Mouse (Mus musculus) liver, embryonic 14.5 days (tissue): ENCODE results near the gene Ccdc63. TPM values are rescaled to one million over a fixed set of nuclear protein-coding genes. Genes with fewer than 3 reads are reported as not detected.

ENCODE experiments used
- ATAC-seq: fragments of 200-750 bp; cut with Nextera tagmentation; 2 replicates; pipeline ENCODE4 v1.8.0; 2017; ENCODE audit warnings: moderate number of reproducible peaks, mild to moderate bottlenecking, moderate library complexity; ENCODE audit not compliant: insufficient read depth
- DNase-seq, 3 experiments: peaks; one replicate each; pipeline ENCODE4 v3.0.0-alpha.2; 2012 to 2013; ENCODE audit warnings: low read depth in 3 of 3, low spot score in 3 of 3
- H3K27ac ChIP-seq: fragments of 300-500 bp; sonication (generic); 2 replicates; pipeline ENCODE4 v1.5.1; 2014; ENCODE audit warnings: moderate library complexity, mild to moderate bottlenecking, control low read depth, inconsistent platforms
- H3K27me3 ChIP-seq: fragments of 300-500 bp; sonication (generic); 2 replicates; pipeline ENCODE4 v1.6.1; 2014; ENCODE audit warnings: mild to moderate bottlenecking, low read length, moderate library complexity; ENCODE audit not compliant: control insufficient read depth, insufficient read depth
- H3K36me3 ChIP-seq: fragments of 300-500 bp; sonication (generic); replicated peaks from 2 replicates; pipeline ENCODE4 v1.6.1; 2014; ENCODE audit warnings: low read depth; ENCODE audit not compliant: control insufficient read depth, insufficient read depth
- H3K4me1 ChIP-seq, 2 experiments: fragments of 200-500 bp in 1 of 2; fragments of 300-500 bp in 1 of 2; sonication (generic) in 1 of 2; replicated peaks; 2 replicates each; pipeline ENCODE4 v1.6.1; 2012 to 2014; ENCODE audit warnings: antibody characterized with exemption in 1 of 2, inconsistent platforms in 1 of 2, low read length in 1 of 2; ENCODE audit not compliant: control insufficient read depth in 2 of 2, insufficient read depth in 2 of 2
- H3K4me2 ChIP-seq: fragments of 300-500 bp; sonication (generic); 2 replicates; pipeline ENCODE4 v1.6.1; 2014; ENCODE audit warnings: low read depth, mild to moderate bottlenecking, control low read depth, moderate library complexity
- H3K4me3 ChIP-seq, 2 experiments: fragments of 200-500 bp in 1 of 2; fragments of 300-500 bp in 1 of 2; sonication (generic) in 1 of 2; 2 replicates each; pipeline ENCODE4 v1.5.1; 2012 to 2014; ENCODE audit warnings: low read depth in 2 of 2, low read length in 2 of 2, mild to moderate bottlenecking in 2 of 2, control low read depth in 1 of 2, inconsistent platforms in 1 of 2, moderate library complexity in 1 of 2; ENCODE audit not compliant: insufficient read depth in 1 of 2
- H3K9ac ChIP-seq: fragments of 300-500 bp; sonication (generic); replicated peaks from 2 replicates; pipeline ENCODE4 v1.6.1; 2014; ENCODE audit warnings: mild to moderate bottlenecking, control low read depth, moderate library complexity
- H3K9me3 ChIP-seq: fragments of 300-500 bp; sonication (generic); 2 replicates; pipeline ENCODE4 v1.6.1; 2016; ENCODE audit warnings: low read length, mixed read lengths; ENCODE audit not compliant: control insufficient read depth
- CTCF ChIP-seq: IDR thresholded peaks from 2 replicates; pipeline ENCODE4 v1.5.1; 2016; ENCODE audit warnings: antibody characterized with exemption, low read depth, control low read depth
- EP300 ChIP-seq: IDR thresholded peaks from 2 replicates; pipeline ENCODE4 v1.6.1; 2016; ENCODE audit warnings: antibody characterized with exemption, low read depth
- WGBS: fragments of 180-500 bp; shearing (Covaris S2); extraction: QIAGEN DNeasy Blood & Tissue Kit; methylation state at CpG from one replicate; pipeline ENCODE4 v1.1.7; 2014; ENCODE audit not compliant: insufficient replicate concordance; 5-methylcytosine and 5-hydroxymethylcytosine counted together
- polyA plus RNA-seq, 2 experiments: library from polyadenylated mRNA; depleted of rRNA in 1 of 2; stranded (reverse) in 1 of 2; unstranded in 1 of 2; fragments of >200 nt; fragmentation: Nextera tagmentation in 1 of 2; extraction: Ambion mirVana in 1 of 2; gene quantifications; 2 replicates each; pipeline versions ENCODE4 v1.2.1 to v1.2.3; 2012 to 2014

Gene Ccdc63
- polyA plus RNA-seq, 2 experiments, result 0.13 TPM; not detected in 1

DNA sequence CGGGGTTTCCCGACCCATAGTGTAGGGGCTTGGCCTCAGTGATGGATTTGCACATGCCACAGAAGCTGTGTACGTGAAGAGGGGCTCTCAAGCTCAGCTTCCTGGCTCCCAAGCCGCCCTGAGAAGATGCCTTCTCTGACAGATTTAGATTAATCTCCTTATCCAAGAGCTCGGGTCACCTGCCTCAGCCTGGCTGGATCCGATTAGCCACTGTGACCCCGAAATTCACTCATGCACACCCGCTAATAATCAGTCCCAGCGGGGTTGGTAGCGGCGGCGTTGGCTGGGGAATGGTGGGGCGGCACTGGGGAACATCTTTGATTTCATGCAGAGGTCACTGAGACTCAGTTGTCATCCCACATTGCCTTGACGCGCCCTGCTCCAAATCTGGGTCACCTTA is 1.8 kb downstream of the Ccdc63 start:
- H3K27ac ChIP-seq, result no peak overlapping the region
- H3K4me3 ChIP-seq, result no peak overlapping the region
- TF ChIP-seq EP300, result no peak
- no peak for TF ChIP-seq CTCF
- no peaks in the 10 kb centered on the region for H3K27me3 ChIP-seq
- H3K4me1 ChIP-seq, result peaks cover 12 to 20% of the 10 kb centered on the region in 2 experiments
- H3K36me3 ChIP-seq, result no peaks in the 10 kb centered on the region
- no peak for ATAC-seq
- H3K4me2 ChIP-seq, result no peak overlapping the region
- WGBS, result 73% methylated on average over 15 of the region's 15 CpGs
- no peaks in the 10 kb centered on the region for H3K9me3 ChIP-seq
- no peak overlapping the region for H3K9ac ChIP-seq
- no peak for DNase-seq

DNA sequence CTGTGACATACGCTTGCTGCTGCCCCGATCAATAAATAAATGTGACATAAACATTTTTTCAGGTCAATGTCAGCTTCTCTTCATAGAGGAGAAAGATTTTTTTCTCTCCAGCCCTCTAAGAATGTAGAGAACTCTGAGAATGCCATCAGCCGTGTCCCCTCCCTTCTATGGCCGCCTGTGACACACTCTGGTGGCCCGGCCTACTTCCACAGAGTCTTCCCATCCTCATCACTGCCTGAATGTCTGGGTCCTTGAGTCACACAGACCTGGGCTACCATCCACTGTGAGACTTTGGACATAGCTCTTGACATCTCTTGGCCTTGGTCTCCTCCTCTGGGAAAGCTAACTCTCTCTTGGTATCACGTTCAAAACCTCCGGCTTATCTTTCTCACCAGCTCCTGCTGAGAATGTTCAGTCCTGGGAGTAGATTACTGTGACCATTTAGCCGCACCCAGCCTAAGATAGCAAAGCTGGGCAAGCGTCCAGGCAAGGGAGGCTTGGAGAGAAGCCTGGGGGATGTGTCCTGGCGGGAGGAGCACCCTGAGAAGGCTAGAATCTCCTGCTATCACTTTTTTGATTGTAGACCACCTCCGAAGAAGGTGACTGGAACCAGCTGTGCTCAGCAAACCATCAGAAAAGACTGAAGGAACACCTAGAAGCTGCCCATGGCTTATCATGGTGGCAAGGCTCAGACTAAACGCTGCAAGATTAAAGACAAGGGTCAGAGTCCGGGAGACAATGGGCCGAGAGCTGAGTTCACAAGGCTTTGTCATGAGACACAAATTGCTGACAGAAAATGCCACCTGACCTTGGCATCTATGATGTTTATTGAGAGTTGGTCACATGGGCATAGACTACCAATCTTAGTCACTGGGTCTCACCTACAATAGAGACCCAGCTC is 3.9 kb downstream of the Ccdc63 start:
- H3K4me2 ChIP-seq, result peak overlapping the region; percentile 38
- H3K4me1 ChIP-seq, result peaks cover 16 to 33% of the 10 kb centered on the region in 2 experiments
- H3K27me3 ChIP-seq, result no peaks in the 10 kb centered on the region
- no peaks in the 10 kb centered on the region for H3K36me3 ChIP-seq
- WGBS, result 31% methylated on average over 14 of the region's 14 CpGs
- no peak for TF ChIP-seq CTCF
- TF ChIP-seq EP300, result peak; percentile 51
- peak; percentile 58 for ATAC-seq
- H3K4me3 ChIP-seq, result no peak overlapping the region
- no peaks in the 10 kb centered on the region for H3K9me3 ChIP-seq
- DNase-seq, result no peak
- no peak overlapping the region for H3K27ac ChIP-seq
- no peak overlapping the region for H3K9ac ChIP-seq

DNA sequence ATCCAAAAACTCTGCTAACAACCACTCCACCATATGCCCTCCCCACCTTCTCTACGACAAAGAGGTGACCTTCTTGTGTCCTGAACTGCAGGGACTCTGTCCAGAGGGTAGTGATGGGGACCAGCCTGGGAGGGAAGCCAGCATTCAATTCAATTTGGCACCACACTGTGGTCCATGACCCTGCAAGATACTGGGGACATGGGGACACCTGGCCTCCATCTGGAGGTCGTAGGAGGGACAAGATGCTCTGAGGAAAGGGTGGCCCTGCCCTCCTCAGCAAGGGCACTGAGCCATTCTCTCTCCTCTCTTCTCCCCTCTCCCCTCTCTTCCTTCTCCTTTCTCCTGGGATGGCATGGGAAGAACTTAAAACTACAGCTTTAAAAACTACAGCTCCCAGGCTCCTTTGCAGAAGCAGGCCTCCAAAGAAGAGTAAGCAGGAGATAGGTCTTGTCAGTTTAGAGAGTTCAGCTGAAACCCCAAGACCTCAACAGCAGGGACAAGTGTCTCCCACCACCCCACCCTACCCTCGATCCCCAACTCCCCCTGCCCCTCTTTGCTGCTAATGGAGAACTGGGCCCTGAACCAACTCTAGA is 5.2 kb downstream of the Ccdc63 start:
- WGBS, result 69% methylated on average over 3 of the region's 3 CpGs

DNA sequence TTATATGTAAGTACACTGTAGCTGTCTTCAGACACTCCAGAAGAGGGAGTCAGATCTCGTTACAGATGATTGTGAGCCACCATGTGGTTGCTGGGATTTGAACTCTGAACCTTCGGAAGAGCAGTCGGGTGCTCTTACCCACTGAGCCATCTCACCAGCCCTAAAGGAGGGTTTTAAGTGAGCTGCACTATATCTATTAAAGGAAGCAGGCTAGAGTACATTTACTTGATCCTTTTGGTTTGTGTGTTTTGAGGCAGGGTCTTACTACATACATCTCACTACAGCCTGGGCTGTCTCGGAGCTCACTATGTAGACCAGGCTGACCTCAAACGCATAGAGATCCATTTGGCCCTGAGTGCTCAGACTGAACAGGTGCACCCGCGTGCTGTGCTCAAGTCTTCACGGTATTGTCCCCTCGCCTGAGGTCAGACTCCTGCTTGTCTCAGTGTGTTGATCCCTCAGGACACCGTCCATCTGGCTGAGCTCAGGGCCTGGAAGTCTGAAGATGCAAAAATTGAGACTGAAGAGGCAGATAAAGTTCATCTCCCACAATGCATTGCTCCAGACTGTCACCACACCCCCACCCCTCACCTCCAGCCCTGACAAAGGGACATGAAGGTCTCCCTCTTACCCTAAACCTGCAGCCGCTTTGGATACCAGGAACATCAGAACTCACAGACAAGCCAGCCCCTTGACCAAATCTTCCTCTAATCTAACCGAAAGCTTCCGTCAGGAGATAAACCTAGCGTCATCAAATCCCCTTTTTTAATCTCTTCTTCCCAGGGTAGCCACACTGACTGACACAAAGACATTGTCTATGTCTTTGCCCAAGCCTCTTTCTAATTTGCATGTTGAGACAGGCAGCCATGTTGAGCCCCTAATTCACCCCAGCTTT is 6.0 kb downstream of the Ccdc63 start:
- Histone ChIP-seq H3K4me2 (no peak overlapping the region), H3K27me3 (no peaks in the 10 kb centered on the region), H3K27ac (no peak overlapping the region), H3K9ac (no peak overlapping the region), H3K9me3 (no peaks in the 10 kb centered on the region), H3K4me3 (no peak overlapping the region), H3K4me1 (peaks cover 16 to 37% of the 10 kb centered on the region in 2 experiments), H3K36me3 (no peaks in the 10 kb centered on the region)
- 73% methylated on average over 14 of the region's 14 CpGs for WGBS
- TF ChIP-seq EP300 (no peak), CTCF (no peak)
- DNase-seq, result no peak
- no peak for ATAC-seq

More for the DNA sequence above, 5.2 kb downstream of the Ccdc63 start:
- no peaks in the 10 kb centered on the region for H3K36me3 ChIP-seq
- H3K27me3 ChIP-seq, result no peaks in the 10 kb centered on the region
- no peak for TF ChIP-seq EP300
- H3K9ac ChIP-seq, result no peak overlapping the region
- no peak overlapping the region for H3K4me3 ChIP-seq
- DNase-seq (no peak), ATAC-seq (no peak)
- peaks cover 16 to 37% of the 10 kb centered on the region in 2 experiments for H3K4me1 ChIP-seq
- no peaks in the 10 kb centered on the region for H3K9me3 ChIP-seq
- no peak overlapping the region for H3K4me2 ChIP-seq
- no peak overlapping the region for H3K27ac ChIP-seq

DNA sequence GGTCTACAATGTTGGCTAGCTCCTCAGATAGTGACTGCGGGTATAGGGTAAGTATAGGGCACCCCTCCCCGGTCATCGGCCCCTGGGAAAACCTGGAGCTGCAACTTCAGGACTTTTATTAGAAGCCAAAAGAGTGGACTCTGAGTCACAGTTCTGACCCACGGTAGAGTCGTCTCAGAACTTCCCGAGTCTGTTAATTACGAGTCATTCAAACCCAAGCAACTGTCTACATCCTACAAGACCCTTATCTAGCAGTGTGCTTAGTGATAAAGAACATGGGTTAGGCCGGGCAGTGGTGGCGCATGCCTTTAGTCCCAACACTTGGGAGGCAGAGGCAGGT is 7.6 kb downstream of the Ccdc63 start:
- Histone ChIP-seq H3K4me3 (no peak overlapping the region), H3K27ac (no peak overlapping the region), H3K9ac (no peak overlapping the region), H3K27me3 (no peaks in the 10 kb centered on the region), H3K36me3 (no peaks in the 10 kb centered on the region), H3K9me3 (no peaks in the 10 kb centered on the region), H3K4me1 (peaks cover 16 to 37% of the 10 kb centered on the region in 2 experiments), H3K4me2 (peak overlapping the region; percentile 91)
- ATAC-seq, result 0 out of 2 replicates have a peak, but pooled peaks have one; percentile 29
- 24% methylated on average over 9 of the region's 9 CpGs for WGBS
- DNase-seq, result no peak
- no peak for TF ChIP-seq CTCF
- no peak for TF ChIP-seq EP300
